Mouse (Mus musculus) hindbrain, embryonic 10.5 days (tissue): ENCODE data around the gene Ift43. TPM values are rescaled to one million over a fixed set of nuclear protein-coding genes. Genes with fewer than 3 reads are reported as not detected.

Experiments used
- DNase-seq: peaks from one replicate; pipeline ENCODE4 v3.0.0-alpha.2; 2017; ENCODE audit warnings: low spot score
- H3K27ac ChIP-seq: fragments of 300-500 bp; sonication (generic); 2 replicates; pipeline ENCODE4 v1.5.1; 2016; ENCODE audit warnings: mild to moderate bottlenecking, moderate library complexity
- H3K27me3 ChIP-seq: fragments of 300-500 bp; sonication (generic); 2 replicates; pipeline ENCODE4 v1.6.1; 2016; ENCODE audit warnings: mild to moderate bottlenecking; ENCODE audit not compliant: poor library complexity, insufficient read depth, severe bottlenecking
- H3K36me3 ChIP-seq: fragments of 300-500 bp; sonication (generic); 2 replicates; pipeline ENCODE4 v1.6.1; 2016; ENCODE audit warnings: mild to moderate bottlenecking, moderate library complexity
- H3K4me1 ChIP-seq: fragments of 300-500 bp; sonication (generic); replicated peaks from 2 replicates; pipeline ENCODE4 v1.6.1; 2016; ENCODE audit warnings: mild to moderate bottlenecking
- H3K4me3 ChIP-seq: fragments of 300-500 bp; sonication (generic); 2 replicates; pipeline ENCODE4 v1.5.1; 2016; ENCODE audit warnings: mild to moderate bottlenecking, moderate library complexity
- H3K9me3 ChIP-seq: fragments of 300-500 bp; sonication (generic); 2 replicates; pipeline ENCODE4 v1.6.1; 2016; ENCODE audit warnings: mild to moderate bottlenecking, moderate library complexity
- WGBS: fragments of 180-500 bp; shearing (Covaris S2); methylation state at CpG from one replicate; pipeline ENCODE4 v1.1.7; 2016; 5-methylcytosine and 5-hydroxymethylcytosine counted together
- polyA plus RNA-seq: library from polyadenylated mRNA; unstranded; fragments of >200 nt; fragmentation: Nextera tagmentation; extraction: Ambion mirVana; gene quantifications from 2 replicates; pipeline ENCODE4 v1.2.1, GENCODE M21; 2016

Ift43 gene
- polyA plus RNA-seq: 86.4 and 94.1 TPM in 2 replicates

DNA sequence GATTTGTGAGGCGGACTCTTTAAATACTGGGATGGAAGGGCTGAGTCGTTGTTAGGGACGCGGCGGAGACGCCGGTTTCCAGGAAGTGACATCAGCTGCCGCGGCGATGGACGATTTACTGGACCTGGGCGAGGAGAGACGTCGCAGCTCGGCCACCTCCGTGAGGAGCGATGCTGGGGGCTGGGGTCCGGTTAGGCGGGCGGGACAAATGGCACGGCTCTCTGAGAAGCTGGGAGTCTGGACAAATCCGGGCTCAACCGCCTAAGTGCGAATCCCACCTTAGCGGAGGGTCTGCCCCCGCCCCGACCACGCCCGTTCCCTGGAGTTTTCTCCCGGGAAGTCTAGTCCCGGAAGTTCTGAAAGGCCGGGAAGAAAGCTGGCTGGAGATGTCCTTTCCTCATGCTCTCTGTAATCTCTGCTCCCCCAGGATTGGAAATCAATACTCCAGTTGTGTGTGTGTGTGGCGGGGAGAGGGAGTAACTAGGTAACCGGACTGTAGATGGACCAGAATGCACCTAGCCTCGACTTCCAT lies at the start of gene Ift43:
Gene Ift43, plus strand, starts transcription at position 61 of the 532 bp plus-strand sequence.
- peak within 1 kb of the TSS; percentile 81 for H3K4me3 ChIP-seq
- peaks cover 28% of the 10 kb centered on the region for H3K27me3 ChIP-seq
- under 1% methylated on average over 35 of the region's 35 CpGs for WGBS
- no peaks in the 10 kb centered on the region for H3K9me3 ChIP-seq
- peak within 1 kb of the TSS; percentile 85 for H3K27ac ChIP-seq
- peak; percentile 91 for DNase-seq
- peaks cover 26% of the 10 kb centered on the region for H3K36me3 ChIP-seq
- peaks cover 17% of the 10 kb centered on the region for H3K4me1 ChIP-seq

DNA sequence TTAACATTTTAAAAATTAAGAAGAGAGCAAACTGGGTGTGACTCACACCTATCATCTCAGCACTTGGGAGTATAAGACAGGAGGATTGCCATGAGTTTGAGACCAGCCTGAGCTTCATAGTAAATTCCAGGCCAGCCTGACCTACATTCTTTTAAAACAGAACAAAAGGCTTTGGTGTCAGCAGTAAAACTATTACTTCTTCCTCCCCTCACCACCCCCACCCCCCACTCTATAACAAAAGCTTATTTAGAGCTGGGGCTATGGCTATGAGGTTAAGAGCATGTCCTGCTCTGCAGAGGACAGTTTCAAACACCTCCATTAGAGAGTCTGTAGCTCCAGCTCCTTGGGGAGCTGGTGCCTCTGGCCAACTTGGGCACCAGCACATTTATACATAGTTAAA lies 46.8 kb upstream of the Ift43 start:
- H3K27me3 ChIP-seq: no peaks in the 10 kb centered on the region
- H3K4me3 ChIP-seq: no peak overlapping the region
- no peaks in the 10 kb centered on the region for H3K36me3 ChIP-seq
- no peaks in the 10 kb centered on the region for H3K9me3 ChIP-seq
- H3K27ac ChIP-seq: no peak overlapping the region
- H3K4me1 ChIP-seq: peaks cover 38% of the 10 kb centered on the region
- DNase-seq: no peak

DNA sequence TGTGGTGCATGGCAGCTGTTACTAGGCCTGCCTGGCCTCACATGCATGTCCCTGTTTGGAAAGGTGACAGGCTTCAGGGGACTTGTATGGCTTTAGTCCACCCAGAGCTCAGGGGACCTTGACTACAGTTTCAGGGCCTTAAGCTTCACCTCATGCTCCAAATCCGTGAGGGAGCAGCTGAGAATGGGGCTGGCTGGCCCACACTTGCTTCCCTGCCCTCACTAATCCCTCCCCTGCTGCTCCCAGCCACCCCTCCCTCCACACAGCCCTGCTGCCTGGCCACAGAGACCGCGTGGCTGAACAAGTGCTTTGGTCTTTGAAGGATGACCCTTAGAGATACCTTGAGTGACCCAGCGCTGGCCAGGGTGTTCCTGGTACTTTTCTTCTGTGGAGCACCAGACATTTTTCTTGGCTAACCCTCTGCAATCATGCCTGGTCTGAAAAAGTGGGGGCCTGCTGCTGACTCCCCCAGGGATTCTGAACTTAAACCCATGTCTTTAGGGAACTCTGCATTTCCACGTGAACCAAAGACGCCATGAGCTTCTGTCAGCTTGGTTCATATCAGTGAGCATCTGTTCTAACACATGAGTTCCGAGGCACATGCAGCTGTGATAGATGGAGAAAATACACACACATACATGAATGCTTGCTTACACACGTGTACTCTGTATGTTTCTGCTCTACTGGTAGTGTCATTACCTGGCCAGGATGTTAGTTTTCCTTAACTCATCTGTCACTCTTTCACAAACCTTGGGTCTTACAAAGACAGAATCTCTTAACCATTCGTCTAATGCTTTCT lies 45.8 kb upstream of the Ift43 start:
- Histone ChIP-seq H3K36me3 (no peaks in the 10 kb centered on the region), H3K27me3 (no peaks in the 10 kb centered on the region), H3K4me1 (peaks cover 38% of the 10 kb centered on the region), H3K27ac (peak overlapping the region; percentile 62), H3K9me3 (no peaks in the 10 kb centered on the region), H3K4me3 (no peak overlapping the region)
- WGBS: 51% methylated on average over 9 of the region's 9 CpGs
- no peak for DNase-seq

DNA sequence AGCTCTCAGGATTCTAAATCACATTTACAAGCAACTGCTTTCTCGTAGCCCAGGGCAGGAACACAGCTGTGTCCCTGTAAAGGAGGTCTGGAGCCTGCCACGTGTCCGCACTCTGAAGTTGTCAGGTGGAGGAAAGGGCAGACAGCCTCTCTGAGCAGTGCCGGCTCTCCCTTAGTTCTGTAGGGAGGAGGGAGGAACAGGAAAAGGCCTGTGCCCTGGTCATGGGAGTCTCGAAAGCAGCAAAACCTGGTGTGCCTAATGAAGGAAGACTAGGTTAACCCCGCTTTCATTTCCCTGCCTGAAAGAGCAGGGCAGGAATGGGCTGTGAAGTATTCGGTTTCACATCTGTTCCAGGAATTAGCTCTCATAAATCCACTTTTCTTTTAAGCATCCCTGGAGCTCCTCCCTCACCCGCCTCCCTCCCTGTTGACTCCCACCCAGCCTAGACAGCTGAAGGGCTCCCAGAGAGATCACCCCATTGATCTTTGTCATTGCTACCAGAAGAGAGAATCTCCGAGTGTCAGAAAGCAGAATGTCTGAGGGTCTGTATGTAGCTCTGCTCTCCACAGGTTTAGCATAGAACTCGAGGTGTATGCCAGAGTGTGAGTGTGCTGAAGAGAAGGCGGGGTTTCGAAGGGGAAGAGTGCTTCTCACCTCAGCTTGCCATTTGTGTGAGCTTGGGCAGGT lies 45.0 kb upstream of the Ift43 start:
- H3K9me3 ChIP-seq: 0 out of 2 replicates have a peak, but pooled peaks cover under 1% of the 10 kb centered on the region
- 36% methylated on average over 12 of the region's 12 CpGs for whole genome bisulfite sequencing
- H3K36me3 ChIP-seq: peaks cover under 1% of the 10 kb centered on the region; the same call in 1 of the 2 replicates
- H3K4me1 ChIP-seq: peaks cover 38% of the 10 kb centered on the region
- peak; percentile 27 for DNase-seq
- no peak overlapping the region for H3K4me3 ChIP-seq
- peak overlapping the region; percentile 53; the same call in 1 of the 2 replicates for H3K27ac ChIP-seq
- no peaks in the 10 kb centered on the region for H3K27me3 ChIP-seq

DNA sequence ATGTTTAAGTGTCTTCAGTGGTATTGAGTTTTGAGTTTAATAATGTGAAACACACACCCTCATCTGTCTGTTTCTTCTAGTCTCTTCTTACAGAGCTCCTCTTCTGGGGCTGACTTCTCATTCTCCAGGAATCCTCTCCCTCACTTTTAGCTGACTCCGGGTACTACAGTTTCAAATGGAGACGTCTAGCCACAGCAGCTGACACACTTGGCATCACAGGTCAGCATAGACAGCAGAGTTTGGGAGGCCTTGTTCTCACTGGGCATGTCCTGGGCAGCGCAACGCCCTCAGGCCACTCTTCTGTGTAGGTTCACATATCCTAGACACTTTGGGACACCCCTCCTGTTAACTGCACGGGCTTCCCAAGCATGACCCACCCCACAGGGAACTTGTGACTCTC lies 43.3 kb upstream of the Ift43 start:
- 85% methylated on average over 5 of the region's 5 CpGs for WGBS
- no peak for DNase-seq
- no peaks in the 10 kb centered on the region for H3K27me3 ChIP-seq
- peaks cover 14% of the 10 kb centered on the region for H3K36me3 ChIP-seq
- peaks cover 27% of the 10 kb centered on the region for H3K4me1 ChIP-seq
- H3K9me3 ChIP-seq: 0 out of 2 replicates have a peak, but pooled peaks cover 11% of the 10 kb centered on the region
- H3K4me3 ChIP-seq: no peak overlapping the region
- no peak overlapping the region for H3K27ac ChIP-seq

DNA sequence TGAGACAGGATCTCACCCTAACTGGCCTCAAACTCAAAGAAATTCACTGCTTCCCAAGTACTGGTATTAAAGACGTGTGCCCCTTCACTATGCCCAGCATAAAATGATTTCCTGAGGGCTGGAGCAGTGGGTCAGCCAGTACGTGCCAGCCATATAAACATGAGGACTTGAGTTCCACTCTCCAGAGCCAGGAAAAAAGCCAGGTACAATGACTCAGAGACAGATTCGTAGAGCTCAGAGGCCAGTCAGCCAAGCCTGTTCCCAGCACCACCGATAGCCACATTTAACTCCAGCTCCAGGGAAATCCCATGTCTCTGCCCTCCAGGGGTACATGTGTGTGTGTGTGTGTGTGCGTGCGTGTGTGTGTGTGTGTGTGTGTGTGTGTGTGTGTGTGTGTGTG lies 42.6 kb upstream of the Ift43 start:
- DNase-seq: no peak
- WGBS: 91% methylated on average over 6 of the region's 6 CpGs
- H3K36me3 ChIP-seq: peaks cover 14% of the 10 kb centered on the region
- no peak overlapping the region for H3K27ac ChIP-seq
- peaks cover 25% of the 10 kb centered on the region for H3K4me1 ChIP-seq
- no peak overlapping the region for H3K4me3 ChIP-seq
- no peaks in the 10 kb centered on the region for H3K27me3 ChIP-seq
- 0 out of 2 replicates have a peak, but pooled peaks cover 11% of the 10 kb centered on the region for H3K9me3 ChIP-seq

DNA sequence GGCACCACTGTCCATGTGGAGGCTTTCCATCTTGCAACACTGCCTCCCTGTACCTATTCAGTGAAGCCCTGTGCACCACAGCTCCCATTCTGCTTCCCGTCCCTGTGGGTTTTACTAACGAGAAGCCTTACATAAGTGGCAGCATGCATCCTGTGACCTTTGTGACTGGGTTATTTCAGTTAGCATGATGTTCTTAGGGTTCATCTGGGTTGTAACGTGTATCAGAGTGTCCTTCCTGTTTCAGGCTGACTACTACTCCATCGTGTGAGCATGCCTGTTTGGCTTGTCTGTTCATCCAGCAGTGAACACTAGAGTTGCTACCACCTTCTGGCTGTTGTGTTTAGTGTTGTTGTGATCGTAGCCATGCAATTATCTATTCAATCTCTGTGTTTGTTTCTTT lies 36.2 kb upstream of the Ift43 start:
- Histone ChIP-seq H3K4me3 (no peak overlapping the region), H3K27me3 (0 out of 2 replicates have a peak, but pooled peaks cover 5% of the 10 kb centered on the region), H3K27ac (no peak overlapping the region), H3K9me3 (0 out of 2 replicates have a peak, but pooled peaks cover 11% of the 10 kb centered on the region), H3K4me1 (peaks cover 11% of the 10 kb centered on the region), H3K36me3 (peaks cover 14% of the 10 kb centered on the region)
- 89% methylated on average over 5 of the region's 5 CpGs for WGBS
- DNase-seq: no peak

DNA sequence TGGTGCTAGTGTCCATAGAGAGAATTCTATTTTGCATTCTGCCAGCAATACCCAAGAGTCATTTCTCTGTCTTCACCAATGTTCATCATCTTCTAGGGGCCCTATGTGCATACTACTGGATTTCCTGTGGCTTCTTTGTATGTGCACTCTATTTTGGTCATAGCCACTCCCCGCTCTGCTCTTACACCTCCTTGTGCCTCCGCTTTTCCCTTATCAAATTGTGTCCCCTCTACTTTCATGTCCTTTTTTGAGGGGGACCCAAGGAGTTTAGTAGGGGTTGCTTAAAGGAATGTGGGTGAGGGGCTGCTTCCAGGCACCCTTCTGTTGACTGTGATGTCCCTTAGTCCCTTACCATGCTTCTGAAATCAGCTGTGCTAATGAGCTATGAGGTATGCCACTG lies 35.6 kb upstream of the Ift43 start:
- WGBS: 95% methylated on average over 2 of the region's 2 CpGs
- Histone ChIP-seq H3K9me3 (0 out of 2 replicates have a peak, but pooled peaks cover 11% of the 10 kb centered on the region), H3K4me3 (no peak overlapping the region), H3K36me3 (peaks cover 14% of the 10 kb centered on the region), H3K27ac (no peak overlapping the region), H3K27me3 (0 out of 2 replicates have a peak, but pooled peaks cover 5% of the 10 kb centered on the region), H3K4me1 (peaks cover 11% of the 10 kb centered on the region)
- no peak for DNase-seq

DNA sequence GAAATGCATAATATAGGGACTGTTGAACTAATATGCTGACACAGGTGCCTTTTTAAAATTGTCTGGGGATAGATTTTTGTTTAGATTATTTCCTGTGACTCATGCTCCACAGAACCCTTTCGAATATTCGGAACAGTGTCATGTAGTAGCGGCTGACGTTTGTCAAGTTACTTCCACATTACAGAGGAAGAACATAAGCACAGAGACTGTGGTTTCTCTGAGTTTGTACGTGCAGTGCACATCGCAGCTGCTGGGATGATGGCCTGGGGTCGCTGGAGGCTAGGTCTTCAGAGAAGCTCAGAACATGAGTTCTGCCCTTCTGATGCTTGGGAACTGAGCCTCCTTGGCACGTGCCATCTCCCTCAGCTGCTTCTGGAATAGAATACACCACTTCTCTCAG lies 35.0 kb upstream of the Ift43 start:
- Histone ChIP-seq H3K27me3 (0 out of 2 replicates have a peak, but pooled peaks cover 5% of the 10 kb centered on the region), H3K36me3 (peaks cover 14% of the 10 kb centered on the region), H3K27ac (no peak overlapping the region), H3K4me1 (peaks cover 11% of the 10 kb centered on the region), H3K4me3 (no peak overlapping the region), H3K9me3 (0 out of 2 replicates have a peak, but pooled peaks cover 10% of the 10 kb centered on the region)
- WGBS: 89% methylated on average over 8 of the region's 8 CpGs
- DNase-seq: no peak

DNA sequence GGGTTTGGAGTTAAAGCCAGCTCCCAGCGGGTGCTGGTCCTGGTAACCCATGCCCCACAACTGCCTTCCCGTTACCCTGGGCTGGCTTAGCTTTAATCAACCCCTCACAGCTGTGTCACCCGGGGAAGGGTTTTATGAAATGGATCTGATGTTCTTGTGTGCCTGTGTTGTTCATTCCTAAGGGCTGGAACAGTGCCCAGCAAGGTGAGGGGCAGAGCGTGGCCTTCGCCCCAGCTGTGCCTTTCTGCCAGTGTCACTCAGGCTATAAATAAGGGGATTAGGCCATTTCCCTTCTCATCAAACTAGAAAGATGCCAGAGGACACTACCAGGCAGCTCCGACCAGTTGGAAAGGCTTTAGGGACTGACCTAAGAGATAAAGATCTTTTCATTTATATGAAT lies 32.5 kb upstream of the Ift43 start:
- no peak overlapping the region for H3K27ac ChIP-seq
- H3K4me1 ChIP-seq: peaks cover 11% of the 10 kb centered on the region
- DNase-seq: no peak
- H3K9me3 ChIP-seq: no peaks in the 10 kb centered on the region
- 84% methylated on average over 6 of the region's 6 CpGs for WGBS
- H3K36me3 ChIP-seq: no peaks in the 10 kb centered on the region
- 0 out of 2 replicates have a peak, but pooled peaks cover 5% of the 10 kb centered on the region for H3K27me3 ChIP-seq
- no peak overlapping the region for H3K4me3 ChIP-seq

DNA sequence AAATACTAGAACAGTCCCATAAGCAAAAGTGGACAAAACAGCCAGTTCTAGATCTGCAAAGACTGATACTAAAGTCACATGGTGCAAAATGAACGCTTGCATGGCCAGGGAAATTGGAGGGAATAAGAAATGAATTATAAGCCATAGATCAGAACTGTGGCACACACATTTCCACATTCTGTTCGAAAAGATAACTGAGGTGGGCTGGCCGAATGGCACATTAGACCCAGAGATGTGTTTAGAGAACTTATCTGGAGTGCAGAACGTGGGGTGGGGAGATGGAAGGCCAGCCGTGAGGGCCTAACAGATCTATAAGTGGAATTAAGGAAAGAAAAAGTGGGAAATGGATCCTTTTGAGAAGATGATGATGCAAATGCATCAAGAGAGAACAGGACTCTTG lies 30.9 kb upstream of the Ift43 start:
- no peak overlapping the region for H3K4me3 ChIP-seq
- no peak overlapping the region for H3K27ac ChIP-seq
- 0 out of 2 replicates have a peak, but pooled peaks cover 5% of the 10 kb centered on the region for H3K27me3 ChIP-seq
- H3K36me3 ChIP-seq: peaks cover 5% of the 10 kb centered on the region; the same call in 1 of the 2 replicates
- H3K9me3 ChIP-seq: no peaks in the 10 kb centered on the region
- peaks cover 11% of the 10 kb centered on the region for H3K4me1 ChIP-seq
- 93% methylated on average over 5 of the region's 5 CpGs for WGBS
- no peak for DNase-seq

DNA sequence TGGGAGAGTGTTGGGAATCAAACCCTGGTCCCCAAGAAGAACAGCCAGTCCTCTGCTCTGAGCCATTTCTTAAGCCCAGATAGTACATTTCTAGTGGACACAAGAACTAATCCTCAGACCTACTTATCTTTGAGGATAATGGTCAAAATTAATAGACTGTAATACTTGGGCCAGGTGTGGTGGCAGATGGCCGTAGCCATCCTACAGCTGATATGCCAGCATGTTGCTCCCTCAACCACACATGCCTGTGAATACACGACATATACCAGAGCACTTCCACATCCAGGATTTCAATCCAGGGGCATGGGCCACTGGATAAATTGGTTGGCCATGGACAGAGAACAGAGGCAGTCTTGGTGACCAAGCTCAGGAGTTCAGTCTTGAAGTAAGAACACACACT lies 27.0 kb upstream of the Ift43 start:
- WGBS: 93% methylated on average over 2 of the region's 2 CpGs
- no peaks in the 10 kb centered on the region for H3K4me1 ChIP-seq
- DNase-seq: no peak
- no peaks in the 10 kb centered on the region for H3K9me3 ChIP-seq
- no peak overlapping the region for H3K4me3 ChIP-seq
- H3K27ac ChIP-seq: no peak overlapping the region
- no peaks in the 10 kb centered on the region for H3K27me3 ChIP-seq
- peaks cover 12% of the 10 kb centered on the region for H3K36me3 ChIP-seq

DNA sequence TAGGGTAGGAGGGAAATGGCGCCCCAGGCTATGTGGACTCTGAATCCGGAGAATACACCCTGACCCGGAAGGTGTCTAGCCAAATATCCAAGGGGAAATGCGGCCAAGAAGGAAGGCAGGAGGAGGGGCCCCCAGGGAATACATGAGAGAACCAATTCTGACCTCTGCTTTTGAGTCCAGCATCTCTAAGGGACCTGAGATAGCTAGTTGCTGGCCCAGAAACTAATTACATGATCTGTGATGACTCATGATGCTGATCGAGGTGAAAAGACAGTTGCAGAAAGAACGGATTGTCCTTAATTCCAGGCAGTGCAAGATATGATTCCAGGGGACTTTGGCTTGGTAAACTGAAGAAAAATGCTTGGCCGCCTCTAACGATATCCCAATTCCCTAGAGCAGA lies 25.4 kb upstream of the Ift43 start:
- Histone ChIP-seq H3K4me3 (no peak overlapping the region), H3K4me1 (no peaks in the 10 kb centered on the region), H3K27me3 (no peaks in the 10 kb centered on the region), H3K27ac (no peak overlapping the region), H3K36me3 (peaks cover 15% of the 10 kb centered on the region), H3K9me3 (no peaks in the 10 kb centered on the region)
- DNase-seq: no peak
- WGBS: 91% methylated on average over 8 of the region's 8 CpGs
